Mouse (Mus musculus): ENCODE data around the gene Atxn2. TPM values are rescaled to one million over a fixed set of nuclear protein-coding genes. Genes with fewer than 3 reads are reported as not detected.
A peak's percentile ranks its signal among the peaks of the same experiment; 100 is the strongest.
"Not testable (repeated sequence)": the region's sequence is repeated elsewhere in the genome, so short reads cannot be mapped to it uniquely, and the experiment has no call there.

Gene Atxn2
- total RNA-seq, 2 experiments from 2014 or later: 248 to 251 TPM

GRCm38 (mm10) chr5:121740516-121740915, 29.4 kb downstream of the Atxn2 start:
- no peak overlapping the region for H3K27ac ChIP-seq
- no peak for TF ChIP-seq CTCF (IDR thresholded peaks at IDR 0.05)
- no peak for DNase-seq (ENCODE audit: extremely low spot score in 1 of 2, low spot score in 2 of 2)
- intact Hi-C loops (cut with DNase I): no loop called here
- no peak overlapping the region for H3K4me3 ChIP-seq

GRCm38 (mm10) chr5:121742915-121743314, 31.8 kb downstream of the Atxn2 start:
- Histone ChIP-seq H3K27ac (no peak overlapping the region), H3K4me3 (no peak overlapping the region)
- TF ChIP-seq CTCF (IDR thresholded peaks at IDR 0.05): no peak
- intact Hi-C loops (cut with DNase I): no loop called here
- no peak for DNase-seq (ENCODE audit: extremely low spot score in 1 of 2, low spot score in 2 of 2)

DNA sequence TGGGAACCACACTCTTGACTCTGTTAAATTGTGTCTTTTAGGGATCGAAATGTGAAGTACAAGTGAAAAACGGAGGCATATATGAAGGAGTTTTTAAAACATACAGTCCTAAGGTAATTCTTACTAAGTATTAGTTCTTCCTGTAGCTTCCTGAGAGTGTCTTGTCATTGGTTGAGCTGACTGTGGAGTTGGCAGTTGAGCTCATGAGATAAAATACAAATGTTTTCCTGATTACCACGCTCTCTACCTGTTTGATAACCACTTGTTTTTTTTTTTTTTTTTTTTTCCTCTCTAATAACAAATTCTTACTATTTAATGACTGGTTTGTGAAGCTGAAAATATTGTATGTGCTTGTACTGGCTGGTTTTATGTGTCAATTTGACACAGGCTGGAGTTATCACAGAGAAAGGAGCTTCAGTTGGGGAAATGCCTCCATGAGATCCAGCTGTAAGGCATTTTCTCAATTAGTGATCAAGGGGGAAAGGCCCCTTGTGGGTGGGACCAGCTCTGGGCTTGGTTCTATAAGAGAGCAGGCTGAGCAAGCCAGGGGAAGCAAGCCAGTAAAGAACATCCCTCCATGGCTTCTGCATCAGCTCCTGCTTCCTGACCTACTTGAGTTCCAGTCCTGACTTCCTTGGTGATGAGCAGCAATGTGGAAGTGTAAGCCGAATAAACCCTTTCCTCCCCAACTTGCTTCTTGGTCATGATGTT, 36.9 kb downstream of the Atxn2 start:
- DNase-seq (ENCODE audit: extremely low spot score in 1 of 2, low spot score in 2 of 2); H3K27ac ChIP-seq; intact Hi-C loops (cut with DNase I); H3K4me3 ChIP-seq: not testable (repeated sequence)

DNA sequence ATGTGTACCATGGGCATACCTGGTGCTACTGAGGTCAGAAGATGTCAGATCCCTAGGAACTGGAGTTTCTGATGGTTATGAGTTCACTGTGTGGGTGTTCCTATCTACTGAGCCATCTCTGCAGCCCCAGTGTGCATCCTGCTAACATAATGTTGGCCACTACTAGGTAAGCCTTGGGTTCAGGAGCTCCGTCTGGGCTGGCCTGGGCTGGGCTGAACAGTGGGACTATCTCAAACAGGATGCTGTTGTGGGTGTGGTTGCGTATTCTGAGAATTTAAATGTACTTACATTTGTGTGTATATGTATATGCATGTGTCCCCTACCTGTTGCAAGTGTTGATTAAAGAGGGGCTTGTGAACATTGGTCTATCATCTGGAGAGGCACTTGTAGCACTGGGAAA, 38.5 kb downstream of the Atxn2 start:
- intact Hi-C loops (cut with DNase I): no loop called here
- DNase-seq (ENCODE audit: extremely low spot score in 1 of 2, low spot score in 2 of 2): no peak
- H3K4me3 ChIP-seq: no peak overlapping the region
- H3K27ac ChIP-seq: no peak overlapping the region
- no peak for TF ChIP-seq CTCF (IDR thresholded peaks at IDR 0.05)

DNA sequence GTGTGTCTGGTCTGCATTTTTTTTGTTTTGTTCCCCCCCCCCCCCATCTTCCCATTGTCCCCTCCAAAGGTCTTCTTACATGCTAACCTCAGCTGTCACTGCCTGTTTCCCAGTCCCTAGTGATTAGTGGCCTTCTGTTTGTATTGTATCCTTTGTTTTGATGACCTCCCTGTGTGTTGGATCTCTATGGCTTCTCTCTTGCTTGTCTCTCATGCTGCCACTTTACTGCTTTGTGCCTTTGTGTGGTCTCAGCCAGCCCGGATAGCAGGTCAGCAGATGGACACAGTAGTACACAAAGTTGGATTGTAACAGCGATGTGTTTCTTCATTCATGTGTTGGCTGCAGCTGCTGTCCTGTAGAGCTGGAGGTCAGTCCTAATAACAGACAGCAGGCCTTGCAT, 46.8 kb downstream of the Atxn2 start:
- Histone ChIP-seq H3K27ac (no peak overlapping the region), H3K4me3 (no peak overlapping the region)
- intact Hi-C loops (cut with DNase I): no loop called here
- no peak for DNase-seq (ENCODE audit: extremely low spot score in 1 of 2, low spot score in 2 of 2)
- TF ChIP-seq CTCF (IDR thresholded peaks at IDR 0.05): no peak

GRCm38 (mm10) chr5:121758341-121758740, 47.2 kb downstream of the Atxn2 start:
- Histone ChIP-seq H3K27ac (no peak overlapping the region), H3K4me3 (no peak overlapping the region)
- DNase-seq (ENCODE audit: extremely low spot score in 1 of 2, low spot score in 2 of 2): no peak
- intact Hi-C loops (cut with DNase I): no loop called here
- TF ChIP-seq CTCF (IDR thresholded peaks at IDR 0.05): no peak

GRCm38 (mm10) chr5:121759921-121760320, 48.8 kb downstream of the Atxn2 start:
- intact Hi-C loops (cut with DNase I): no loop called here
- no peak for TF ChIP-seq CTCF (IDR thresholded peaks at IDR 0.05)
- Histone ChIP-seq H3K4me3 (no peak overlapping the region), H3K27ac (no peak overlapping the region)
- no peak for DNase-seq (ENCODE audit: extremely low spot score in 1 of 2, low spot score in 2 of 2)

DNA sequence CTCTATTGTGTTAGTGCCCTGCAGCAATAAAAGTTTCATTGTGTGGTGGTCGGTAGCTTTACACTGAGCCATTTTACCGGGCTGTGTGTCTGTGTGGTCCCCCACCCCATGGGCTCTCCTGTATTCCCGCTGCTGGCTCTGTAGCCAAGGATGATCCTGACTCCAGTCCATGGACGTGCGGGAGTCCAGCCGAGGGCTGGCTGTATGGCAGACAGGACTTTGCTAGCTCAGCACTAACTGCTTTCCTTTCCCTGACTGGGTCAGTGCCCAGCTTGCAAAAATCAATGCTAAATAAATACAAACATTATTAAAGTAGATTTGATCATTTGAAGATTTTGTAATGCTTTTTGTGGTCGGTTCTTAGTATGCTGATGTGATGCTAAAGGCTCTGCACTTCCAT, 50.3 kb downstream of the Atxn2 start:
- no peak for DNase-seq (ENCODE audit: extremely low spot score in 1 of 2, low spot score in 2 of 2)
- intact Hi-C loops (cut with DNase I): no loop called here
- no peak for TF ChIP-seq CTCF (IDR thresholded peaks at IDR 0.05)
- Histone ChIP-seq H3K4me3 (no peak overlapping the region), H3K27ac (no peak overlapping the region)

DNA sequence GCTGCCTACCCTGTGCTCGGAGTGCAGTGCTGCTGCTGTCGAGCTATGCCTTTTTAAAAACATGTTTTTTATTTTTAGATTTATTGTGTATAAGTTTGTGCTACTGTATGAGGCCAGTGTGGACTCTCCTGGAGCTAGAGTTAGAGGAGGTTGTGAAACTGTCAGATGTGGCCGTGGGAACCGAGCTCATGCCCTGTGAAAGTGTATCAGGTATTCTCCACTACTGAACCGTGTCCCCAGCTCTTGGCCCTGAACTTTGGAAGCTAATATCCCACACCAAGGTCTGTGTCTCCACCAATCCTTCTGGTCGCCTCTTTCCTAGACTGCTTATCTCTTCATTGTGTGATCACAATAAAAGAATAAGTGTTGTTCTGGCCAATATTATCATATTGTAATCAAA, 51.8 kb downstream of the Atxn2 start:
- TF ChIP-seq CTCF (IDR thresholded peaks at IDR 0.05): no peak
- no peak overlapping the region for H3K4me3 ChIP-seq
- intact Hi-C loops (cut with DNase I): no loop called here
- no peak overlapping the region for H3K27ac ChIP-seq
- DNase-seq (ENCODE audit: extremely low spot score in 1 of 2, low spot score in 2 of 2): no peak

DNA sequence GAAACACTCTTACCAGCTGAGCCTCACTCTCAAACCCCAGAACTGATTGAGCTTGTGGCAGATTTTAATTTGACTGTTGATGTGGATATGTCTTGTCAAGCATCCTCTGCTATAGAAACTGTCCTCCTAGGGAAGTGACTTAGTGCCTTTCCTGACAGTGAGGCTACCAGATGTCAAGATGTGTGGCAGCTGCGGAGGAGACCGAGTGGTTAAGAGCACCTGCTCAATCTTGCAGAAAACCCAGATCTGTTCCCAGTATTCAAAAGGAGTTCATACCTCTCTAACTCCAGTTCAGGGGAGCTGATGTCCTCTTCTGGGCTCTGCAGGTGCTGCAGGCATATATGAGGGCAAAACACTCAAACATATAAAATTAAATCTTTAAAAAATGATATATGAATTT, 53.9 kb downstream of the Atxn2 start:
- intact Hi-C loops (cut with DNase I): no loop called here
- no peak for TF ChIP-seq CTCF (IDR thresholded peaks at IDR 0.05)

GRCm38 (mm10) chr5:121766038-121766773, 55.1 kb downstream of the Atxn2 start:
- no peak for DNase-seq (ENCODE audit: extremely low spot score in 1 of 2, low spot score in 2 of 2)
- Histone ChIP-seq H3K27ac (peak overlapping the region; percentile 15; the same call in 1 of the 2 replicates), H3K4me3 (no peak overlapping the region)
- intact Hi-C loops (cut with DNase I): no loop called here
- peak; percentile 34 for TF ChIP-seq CTCF (IDR thresholded peaks at IDR 0.05)

More for the DNA sequence above, 53.9 kb downstream of the Atxn2 start:
- H3K4me3 ChIP-seq: no peak overlapping the region
- H3K27ac ChIP-seq: no peak overlapping the region
- no peak for DNase-seq (ENCODE audit: extremely low spot score in 1 of 2, low spot score in 2 of 2)

- no peak overlapping the region for H3K4me3 ChIP-seq
- TF ChIP-seq CTCF (IDR thresholded peaks at IDR 0.05): no peak
- H3K27ac ChIP-seq: no peak overlapping the region
- intact Hi-C loops (cut with DNase I): no loop called here
- no peak for DNase-seq (ENCODE audit: extremely low spot score in 1 of 2, low spot score in 2 of 2)
Measured at GRCm38 (mm10) chr5:121767564-121767963, 56.4 kb downstream of the Atxn2 start.

GRCm38 (mm10) chr5:121769827-121770226, 58.7 kb downstream of the Atxn2 start:
- TF ChIP-seq CTCF (IDR thresholded peaks at IDR 0.05): no peak
- no peak for DNase-seq (ENCODE audit: extremely low spot score in 1 of 2, low spot score in 2 of 2)
- intact Hi-C loops (cut with DNase I): no loop called here
- Histone ChIP-seq H3K4me3 (no peak overlapping the region), H3K27ac (no peak overlapping the region)

Data from left cerebral cortex, adult 2 months (tissue).